Mouse (Mus musculus) NIH3T3 (cell line): ENCODE results near the gene Gpd1.
"Not testable (repeated sequence)": the region's sequence is repeated elsewhere in the genome, so short reads cannot be mapped to it uniquely, and the experiment has no call there.

Experiments
- DNase-seq: peaks from one replicate; pipeline ENCODE4 v3.0.0-alpha.2; 2012; ENCODE audit warnings: low read depth

Gpd1 gene

GRCm38 (mm10) chr15:99721921-99722743 is 4.8 kb downstream of the Gpd1 start:
- no peak for DNase-seq

- DNase-seq: no peak
Observed at GRCm38 (mm10) chr15:99723120-99723514, 5.8 kb downstream of the Gpd1 start.

- DNase-seq: peak; percentile 73
Observed at GRCm38 (mm10) chr15:99723515-99724291, 6.4 kb downstream of the Gpd1 start.

- peak; percentile 74 for DNase-seq
Observed at GRCm38 (mm10) chr15:99724292-99725021, 7.1 kb downstream of the Gpd1 start.

- DNase-seq: peak; percentile 98
Observed at GRCm38 (mm10) chr15:99725341-99726155, 8.2 kb downstream of the Gpd1 start, which contains the start of gene Cox14. Gene Cox14 (plus strand): TSS chr15:99725618.

- DNase-seq: peak; percentile 13
Observed at GRCm38 (mm10) chr15:99726549-99726948, 9.2 kb downstream of the Gpd1 start.

GRCm38 (mm10) chr15:99727039-99727438 is 9.7 kb downstream of the Gpd1 start:
- DNase-seq: not testable (repeated sequence)

GRCm38 (mm10) chr15:99727525-99727924 is 10.2 kb downstream of the Gpd1 start:
- DNase-seq: no peak

- no peak for DNase-seq
Observed at GRCm38 (mm10) chr15:99728211-99728610, 10.9 kb downstream of the Gpd1 start.

- no peak for DNase-seq
Observed at GRCm38 (mm10) chr15:99729056-99729783, 11.9 kb downstream of the Gpd1 start.

- no peak for DNase-seq
Observed at GRCm38 (mm10) chr15:99731167-99731566, 13.9 kb downstream of the Gpd1 start.

GRCm38 (mm10) chr15:99731678-99732077 is 14.4 kb downstream of the Gpd1 start:
- no peak for DNase-seq

GRCm38 (mm10) chr15:99733186-99733585 is 15.9 kb downstream of the Gpd1 start:
- peak; percentile 29 for DNase-seq

- no peak for DNase-seq
Observed at GRCm38 (mm10) chr15:99735631-99736030, 18.3 kb downstream of the Gpd1 start.

GRCm38 (mm10) chr15:99736675-99737074 is 19.4 kb downstream of the Gpd1 start:
- no peak for DNase-seq

- no peak for DNase-seq
Observed at GRCm38 (mm10) chr15:99740229-99740628, 22.9 kb downstream of the Gpd1 start.

- DNase-seq: no peak
Observed at GRCm38 (mm10) chr15:99754204-99754603, 36.9 kb downstream of the Gpd1 start.

- no peak for DNase-seq
Observed at GRCm38 (mm10) chr15:99767467-99767866, 50.2 kb downstream of the Gpd1 start.

- no peak for DNase-seq
Observed at GRCm38 (mm10) chr15:99768761-99769160, 51.4 kb downstream of the Gpd1 start.

GRCm38 (mm10) chr15:99771004-99771500 is 53.7 kb downstream of the Gpd1 start:
- peak; percentile 41 for DNase-seq
